Mouse (Mus musculus): Measurements from ENCODE around the gene Thtpa. TPM values are rescaled to one million over a fixed set of nuclear protein-coding genes. Genes with fewer than 3 reads are reported as not detected.

Gene Thtpa
- polyA plus RNA-seq, 1 experiment from 2014 or later = 11.8 TPM

DNA sequence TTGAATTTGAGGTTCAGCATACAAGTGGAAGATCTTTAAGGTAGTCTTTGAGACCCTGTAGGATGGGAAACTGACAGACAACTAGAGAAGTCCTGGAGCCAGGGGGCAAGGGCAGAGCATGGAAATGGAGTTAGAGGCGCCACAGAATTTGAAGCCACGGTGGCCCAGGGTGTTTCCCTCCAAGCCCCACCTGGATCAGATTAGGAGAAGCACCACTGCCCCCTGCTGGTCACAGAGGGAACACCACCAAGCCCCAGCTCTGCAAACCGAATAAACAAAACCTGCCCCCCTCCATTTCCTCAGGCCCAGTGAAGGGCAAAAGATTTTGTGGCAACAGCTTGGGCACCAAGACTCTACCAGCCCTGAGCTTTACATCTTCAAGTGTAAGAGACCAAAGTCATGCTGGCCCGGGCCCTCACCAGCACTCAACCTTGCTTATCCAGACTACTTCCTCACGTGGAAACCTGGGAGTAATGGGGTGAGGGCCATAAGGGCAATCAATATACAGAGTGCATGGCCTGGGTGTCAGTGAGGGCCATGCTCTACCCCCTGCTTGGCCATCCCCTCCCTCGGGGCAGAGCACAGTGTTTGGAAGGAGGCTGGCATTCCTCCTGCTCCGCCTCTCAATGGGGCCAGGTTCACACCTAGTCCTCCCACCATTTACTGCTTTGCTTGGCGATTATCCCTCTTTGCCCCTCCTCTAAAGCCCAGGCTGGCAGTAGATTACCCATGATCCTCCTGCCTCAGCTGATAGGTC lies 15.2 kb upstream of the Thtpa start:
- peak overlapping the region; percentile 34 for H3K4me2 ChIP-seq (replicated peaks; ENCODE audit: low read depth)
- H3K9me3 ChIP-seq (ENCODE audit: control insufficient read depth, low read length) = no peaks in the 10 kb centered on the region
- ATAC-seq (ENCODE audit: low FRiP score, low TSS enrichment) = peak; percentile 49
- H3K4me3 ChIP-seq (ENCODE audit: low read depth, low read length) = no peak overlapping the region
- WGBS = 21% methylated on average over 8 of the region's 8 CpGs
- no peaks in the 10 kb centered on the region for H3K36me3 ChIP-seq (ENCODE audit: control insufficient read depth, insufficient read depth, low read length)
- peak; percentile 86 for DNase-seq (ENCODE audit: low spot score)
- no peaks in the 10 kb centered on the region for H3K4me1 ChIP-seq (replicated peaks; ENCODE audit: control insufficient read depth, insufficient read depth)
- no peak overlapping the region for H3K27ac ChIP-seq (replicated peaks)
- TF ChIP-seq CTCF (IDR thresholded peaks at IDR 0.05; ENCODE audit: low read depth) (peak; percentile 91), EP300 (optimal IDR thresholded peaks at IDR 0.05) (no peak)
- no peaks in the 10 kb centered on the region for H3K27me3 ChIP-seq (ENCODE audit: control insufficient read depth, insufficient read depth, low read length)
- H3K9ac ChIP-seq (ENCODE audit: low read length) = 0 out of 2 replicates have a peak overlapping the region, but pooled peaks have one; percentile 18

DNA sequence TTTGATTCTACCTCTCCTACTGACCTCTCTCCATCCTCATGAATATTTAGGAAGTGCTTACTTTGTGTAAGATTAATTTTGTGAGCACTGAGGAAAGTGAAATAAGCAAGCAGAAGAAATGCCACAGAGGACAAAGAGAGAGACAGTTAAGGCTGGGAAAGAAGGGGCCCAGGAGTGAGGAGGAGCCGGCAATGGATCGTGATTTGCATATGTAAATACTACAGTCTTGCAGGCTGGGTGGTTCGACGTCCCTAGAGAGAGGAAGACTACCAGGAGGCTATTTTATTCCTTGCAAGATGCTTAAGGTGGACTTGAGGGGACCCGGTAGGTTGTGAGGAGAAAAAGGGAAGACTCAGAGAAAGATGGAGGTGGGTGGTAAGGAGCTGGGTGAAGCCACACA lies 13.5 kb upstream of the Thtpa start:
- Histone ChIP-seq H3K27ac (replicated peaks) (no peak overlapping the region), H3K9me3 (ENCODE audit: control insufficient read depth, low read length) (no peaks in the 10 kb centered on the region), H3K4me2 (replicated peaks; ENCODE audit: low read depth) (no peak overlapping the region), H3K4me1 (replicated peaks; ENCODE audit: control insufficient read depth, insufficient read depth) (no peaks in the 10 kb centered on the region), H3K4me3 (ENCODE audit: low read depth, low read length) (no peak overlapping the region), H3K36me3 (ENCODE audit: control insufficient read depth, insufficient read depth, low read length) (no peaks in the 10 kb centered on the region), H3K27me3 (ENCODE audit: control insufficient read depth, insufficient read depth, low read length) (no peaks in the 10 kb centered on the region), H3K9ac (ENCODE audit: low read length) (no peak overlapping the region)
- TF ChIP-seq EP300 (optimal IDR thresholded peaks at IDR 0.05) = no peak
- TF ChIP-seq CTCF (IDR thresholded peaks at IDR 0.05; ENCODE audit: low read depth) = no peak
- DNase-seq (ENCODE audit: low spot score) (no peak), ATAC-seq (ENCODE audit: low FRiP score, low TSS enrichment) (no peak)
- 41% methylated on average over 5 of the region's 5 CpGs for WGBS

DNA sequence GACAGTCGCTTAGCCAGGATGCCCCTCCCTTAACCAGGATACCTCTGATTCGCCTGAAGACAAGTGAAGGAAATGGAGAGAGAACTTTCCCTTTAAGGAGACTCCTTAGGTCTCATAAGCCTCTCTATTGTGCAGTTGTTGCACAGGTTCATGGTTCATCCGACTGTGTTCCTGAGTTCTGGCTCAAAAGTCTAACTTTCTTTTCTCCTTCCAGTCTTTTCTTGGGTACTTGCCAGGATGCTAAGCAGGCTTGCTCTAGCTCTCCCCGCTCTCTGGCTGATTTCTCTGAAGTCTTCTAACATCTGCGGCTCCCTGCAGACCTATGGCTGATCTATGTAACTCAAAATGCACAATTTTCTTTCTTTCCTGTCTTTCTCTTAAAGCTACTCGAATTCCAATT lies 11.1 kb upstream of the Thtpa start:
- TF ChIP-seq EP300 (optimal IDR thresholded peaks at IDR 0.05) (no peak), CTCF (IDR thresholded peaks at IDR 0.05; ENCODE audit: low read depth) (no peak)
- H3K27me3 ChIP-seq (ENCODE audit: control insufficient read depth, insufficient read depth, low read length) = no peaks in the 10 kb centered on the region
- H3K36me3 ChIP-seq (ENCODE audit: control insufficient read depth, insufficient read depth, low read length) = no peaks in the 10 kb centered on the region
- DNase-seq (ENCODE audit: low spot score) = no peak
- WGBS = 45% methylated on average over 6 of the region's 6 CpGs
- 0 out of 2 replicates have a peak overlapping the region, but pooled peaks have one; percentile 14 for H3K9ac ChIP-seq (ENCODE audit: low read length)
- no peak overlapping the region for H3K27ac ChIP-seq (replicated peaks)
- ATAC-seq (ENCODE audit: low FRiP score, low TSS enrichment) = no peak
- H3K4me1 ChIP-seq (replicated peaks; ENCODE audit: control insufficient read depth, insufficient read depth) = no peaks in the 10 kb centered on the region
- H3K9me3 ChIP-seq (ENCODE audit: control insufficient read depth, low read length) = no peaks in the 10 kb centered on the region
- H3K4me2 ChIP-seq (replicated peaks; ENCODE audit: low read depth) = no peak overlapping the region
- no peak overlapping the region for H3K4me3 ChIP-seq (ENCODE audit: low read depth, low read length)

DNA sequence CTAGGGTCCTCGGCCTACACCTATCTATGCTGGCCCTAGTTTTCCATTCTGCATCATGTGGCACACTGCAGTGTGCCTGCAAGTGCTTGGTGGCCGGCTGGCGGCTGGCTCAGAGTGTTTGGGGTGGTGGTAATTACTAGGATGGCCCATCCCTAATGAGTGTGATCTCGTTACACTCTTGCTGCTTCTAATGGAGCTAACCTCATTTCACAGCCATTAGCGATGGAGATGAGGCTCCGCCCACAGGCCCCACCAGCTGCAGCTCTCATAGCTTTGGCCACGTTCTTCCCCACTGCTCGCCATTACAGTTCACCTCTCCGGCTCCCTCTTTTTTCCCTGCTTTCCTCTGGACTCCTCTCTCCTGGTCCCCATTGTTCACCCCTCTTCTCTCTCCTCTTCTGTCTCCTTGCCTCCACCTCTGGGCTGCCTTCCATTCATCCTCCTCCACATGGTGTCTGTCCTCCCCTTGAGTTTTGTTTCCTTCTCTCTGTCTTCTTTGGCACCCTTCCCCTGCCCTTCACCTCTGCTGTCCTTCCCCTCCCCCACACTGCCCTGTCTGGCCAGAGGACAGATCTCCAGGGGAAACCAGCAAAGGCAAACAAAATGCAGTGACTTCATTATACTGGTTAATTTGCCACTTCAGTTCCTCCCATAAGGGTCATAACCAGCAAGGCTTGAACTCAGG lies 9.1 kb upstream of the Thtpa start:
- ATAC-seq (ENCODE audit: low FRiP score, low TSS enrichment) = no peak
- no peaks in the 10 kb centered on the region for H3K9me3 ChIP-seq (ENCODE audit: control insufficient read depth, low read length)
- no peak for DNase-seq (ENCODE audit: low spot score)
- TF ChIP-seq CTCF (IDR thresholded peaks at IDR 0.05; ENCODE audit: low read depth) (no peak), EP300 (optimal IDR thresholded peaks at IDR 0.05) (no peak)
- no peaks in the 10 kb centered on the region for H3K27me3 ChIP-seq (ENCODE audit: control insufficient read depth, insufficient read depth, low read length)
- 66% methylated on average over 9 of the region's 9 CpGs for WGBS
- no peak overlapping the region for H3K4me3 ChIP-seq (ENCODE audit: low read depth, low read length)
- no peak overlapping the region for H3K9ac ChIP-seq (ENCODE audit: low read length)
- no peaks in the 10 kb centered on the region for H3K36me3 ChIP-seq (ENCODE audit: control insufficient read depth, insufficient read depth, low read length)
- H3K4me1 ChIP-seq (replicated peaks; ENCODE audit: control insufficient read depth, insufficient read depth) = no peaks in the 10 kb centered on the region
- H3K4me2 ChIP-seq (replicated peaks; ENCODE audit: low read depth) = no peak overlapping the region
- H3K27ac ChIP-seq (replicated peaks) = no peak overlapping the region

DNA sequence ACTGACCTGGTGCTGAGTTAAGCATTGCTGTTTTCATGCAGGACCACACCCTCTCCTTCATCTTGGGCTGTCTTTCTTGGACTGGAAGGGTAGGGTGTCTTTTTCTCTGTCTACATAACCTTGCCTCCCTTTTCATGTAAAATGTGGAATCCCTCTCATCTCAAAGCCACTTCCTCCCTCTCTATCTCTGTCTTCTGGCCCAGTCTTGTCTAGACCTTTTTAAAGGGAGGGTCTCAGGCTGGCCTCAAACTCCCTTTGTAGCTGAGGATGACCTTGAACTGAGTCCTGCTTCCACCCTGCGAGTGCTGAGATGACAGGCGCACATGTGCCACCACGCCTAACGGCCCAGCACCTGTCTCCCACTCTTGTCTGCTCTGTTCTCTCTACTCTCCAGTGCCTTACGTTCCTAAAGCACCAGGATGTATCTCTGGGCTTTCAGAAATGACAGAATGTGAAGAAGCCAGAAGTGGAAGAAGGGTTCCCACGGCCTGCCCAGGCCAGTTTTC lies 8.5 kb upstream of the Thtpa start:
- ATAC-seq (ENCODE audit: low FRiP score, low TSS enrichment) = no peak

More for the DNA sequence above, 8.5 kb upstream of the Thtpa start:
- Histone ChIP-seq H3K9me3 (ENCODE audit: control insufficient read depth, low read length) (no peaks in the 10 kb centered on the region), H3K4me3 (ENCODE audit: low read depth, low read length) (no peak overlapping the region), H3K4me2 (replicated peaks; ENCODE audit: low read depth) (no peak overlapping the region), H3K36me3 (ENCODE audit: control insufficient read depth, insufficient read depth, low read length) (no peaks in the 10 kb centered on the region), H3K9ac (ENCODE audit: low read length) (no peak overlapping the region), H3K27me3 (ENCODE audit: control insufficient read depth, insufficient read depth, low read length) (no peaks in the 10 kb centered on the region), H3K27ac (replicated peaks) (no peak overlapping the region), H3K4me1 (replicated peaks; ENCODE audit: control insufficient read depth, insufficient read depth) (no peaks in the 10 kb centered on the region)
- WGBS = 88% methylated on average over 6 of the region's 6 CpGs
- no peak for DNase-seq (ENCODE audit: low spot score)
- TF ChIP-seq EP300 (optimal IDR thresholded peaks at IDR 0.05) = no peak
- TF ChIP-seq CTCF (IDR thresholded peaks at IDR 0.05; ENCODE audit: low read depth) = no peak

Data from stomach, postnatal 0 days (tissue).